Mouse (Mus musculus) midbrain, embryonic 11.5 days (tissue): ENCODE results near the gene Fam189a1. TPM values are rescaled to one million over a fixed set of nuclear protein-coding genes. Genes with fewer than 3 reads are reported as not detected.

ENCODE experiments used
- ATAC-seq: fragments of 200-750 bp; cut with Nextera tagmentation; 2 replicates; pipeline ENCODE4 v1.8.0; 2017; ENCODE audit warnings: moderate TSS enrichment, moderate library complexity; ENCODE audit not compliant: low FRiP score
- DNase-seq: peaks from one replicate; pipeline ENCODE4 v3.0.0; 2015; ENCODE audit warnings: low spot score; ENCODE audit errors: missing footprints
- H3K27ac ChIP-seq: fragments of 300-500 bp; sonication (generic); 2 replicates; pipeline ENCODE4 v1.5.1; 2014; ENCODE audit warnings: low read depth, low read length
- H3K27me3 ChIP-seq: fragments of 300-500 bp; sonication (generic); 2 replicates; pipeline ENCODE4 v1.6.1; 2014; ENCODE audit warnings: mild to moderate bottlenecking, low read length, moderate library complexity, mixed read lengths; ENCODE audit not compliant: control insufficient read depth, insufficient read depth
- H3K36me3 ChIP-seq: fragments of 300-500 bp; sonication (generic); 2 replicates; pipeline ENCODE4 v1.6.1; 2014; ENCODE audit warnings: mild to moderate bottlenecking, low read length, moderate library complexity, mixed read lengths; ENCODE audit not compliant: control insufficient read depth, insufficient read depth
- H3K4me1 ChIP-seq: fragments of 300-500 bp; sonication (generic); 2 replicates; pipeline ENCODE4 v1.6.1; 2014; ENCODE audit warnings: low read length; ENCODE audit not compliant: control insufficient read depth, insufficient read depth
- H3K4me2 ChIP-seq: fragments of 300-500 bp; sonication (generic); 2 replicates; pipeline ENCODE4 v1.6.1; 2014; ENCODE audit warnings: mild to moderate bottlenecking, moderate library complexity
- H3K4me3 ChIP-seq: fragments of 300-500 bp; sonication (generic); 2 replicates; pipeline ENCODE4 v1.5.1; 2014; ENCODE audit warnings: low read depth, low read length
- H3K9ac ChIP-seq: fragments of 300-500 bp; sonication (generic); 2 replicates; pipeline ENCODE4 v1.6.1; 2014; ENCODE audit warnings: low read length
- H3K9me3 ChIP-seq: fragments of 300-500 bp; sonication (generic); 2 replicates; pipeline ENCODE4 v1.6.1; 2016; ENCODE audit warnings: low read length; ENCODE audit not compliant: control insufficient read depth
- WGBS: fragments of 180-500 bp; shearing (Covaris S2); extraction: QIAGEN DNeasy Blood & Tissue Kit; methylation state at CpG from one replicate; pipeline ENCODE4 v1.1.7; 2014; 5-methylcytosine and 5-hydroxymethylcytosine counted together
- polyA plus RNA-seq: library from polyadenylated mRNA; unstranded; fragments of >200 nt; fragmentation: Nextera tagmentation; extraction: Ambion mirVana; gene quantifications from 2 replicates; pipeline ENCODE4 v1.2.1, GENCODE M21; 2014

Gene Fam189a1
- polyA plus RNA-seq, 1 experiment from 2014 or later, result 3.4 TPM

- DNase-seq (no peak), ATAC-seq (no peak)
- H3K27me3 ChIP-seq, result no peaks in the 10 kb centered on the region
- H3K27ac ChIP-seq, result no peak overlapping the region
- 90% methylated on average over 3 of the region's 3 CpGs for WGBS
- no peaks in the 10 kb centered on the region for H3K36me3 ChIP-seq
- H3K4me1 ChIP-seq, result no peaks in the 10 kb centered on the region
- no peak overlapping the region for H3K4me3 ChIP-seq
- H3K9ac ChIP-seq, result no peak overlapping the region
- no peak overlapping the region for H3K4me2 ChIP-seq
- no peaks in the 10 kb centered on the region for H3K9me3 ChIP-seq
Observed at GRCm38 (mm10) chr7:65115366-65115765, 41.0 kb downstream of the Fam189a1 start.

- no peaks in the 10 kb centered on the region for H3K27me3 ChIP-seq
- no peaks in the 10 kb centered on the region for H3K4me1 ChIP-seq
- no peaks in the 10 kb centered on the region for H3K9me3 ChIP-seq
- H3K27ac ChIP-seq, result no peak overlapping the region
- no peak overlapping the region for H3K4me3 ChIP-seq
- no peak for ATAC-seq
- no peak overlapping the region for H3K4me2 ChIP-seq
- no peak overlapping the region for H3K9ac ChIP-seq
- no peak for DNase-seq
- 93% methylated on average over 9 of the region's 9 CpGs for WGBS
- no peaks in the 10 kb centered on the region for H3K36me3 ChIP-seq
Observed at GRCm38 (mm10) chr7:65111664-65112063, 44.7 kb downstream of the Fam189a1 start.

- ATAC-seq (no peak), DNase-seq (no peak)
- H3K9ac ChIP-seq, result no peak overlapping the region
- WGBS, result 83% methylated on average over 3 of the region's 3 CpGs
- no peaks in the 10 kb centered on the region for H3K9me3 ChIP-seq
- H3K36me3 ChIP-seq, result no peaks in the 10 kb centered on the region
- H3K4me2 ChIP-seq, result no peak overlapping the region
- no peaks in the 10 kb centered on the region for H3K27me3 ChIP-seq
- H3K4me1 ChIP-seq, result no peaks in the 10 kb centered on the region
- H3K27ac ChIP-seq, result no peak overlapping the region
- H3K4me3 ChIP-seq, result no peak overlapping the region
Observed at GRCm38 (mm10) chr7:65105566-65105965, 50.8 kb downstream of the Fam189a1 start.

GRCm38 (mm10) chr7:65105097-65105467 lies 51.3 kb downstream of the Fam189a1 start:
- H3K4me2 ChIP-seq, result no peak overlapping the region
- no peaks in the 10 kb centered on the region for H3K27me3 ChIP-seq
- no peak for DNase-seq
- H3K36me3 ChIP-seq, result no peaks in the 10 kb centered on the region
- H3K4me3 ChIP-seq, result no peak overlapping the region
- no peak overlapping the region for H3K27ac ChIP-seq
- ATAC-seq, result no peak
- no peaks in the 10 kb centered on the region for H3K4me1 ChIP-seq
- H3K9ac ChIP-seq, result no peak overlapping the region
- H3K9me3 ChIP-seq, result no peaks in the 10 kb centered on the region
- WGBS, result 90% methylated on average over 4 of the region's 4 CpGs

GRCm38 (mm10) chr7:65104207-65105096 lies 51.9 kb downstream of the Fam189a1 start:
- H3K36me3 ChIP-seq, result no peaks in the 10 kb centered on the region
- WGBS, result 89% methylated on average over 17 of the region's 17 CpGs
- H3K4me3 ChIP-seq, result no peak overlapping the region
- H3K27me3 ChIP-seq, result no peaks in the 10 kb centered on the region
- DNase-seq (no peak), ATAC-seq (no peak)
- no peaks in the 10 kb centered on the region for H3K9me3 ChIP-seq
- no peak overlapping the region for H3K9ac ChIP-seq
- H3K27ac ChIP-seq, result no peak overlapping the region
- no peak overlapping the region for H3K4me2 ChIP-seq
- H3K4me1 ChIP-seq, result no peaks in the 10 kb centered on the region

- no peak overlapping the region for H3K4me3 ChIP-seq
- WGBS, result 91% methylated on average over 2 of the region's 2 CpGs
- no peaks in the 10 kb centered on the region for H3K4me1 ChIP-seq
- no peaks in the 10 kb centered on the region for H3K36me3 ChIP-seq
- H3K9me3 ChIP-seq, result no peaks in the 10 kb centered on the region
- H3K27me3 ChIP-seq, result no peaks in the 10 kb centered on the region
- no peak overlapping the region for H3K9ac ChIP-seq
- DNase-seq (no peak), ATAC-seq (no peak)
- H3K27ac ChIP-seq, result no peak overlapping the region
- H3K4me2 ChIP-seq, result no peak overlapping the region
Observed at GRCm38 (mm10) chr7:65101661-65102060, 54.7 kb downstream of the Fam189a1 start.

- no peak for DNase-seq
- WGBS, result 92% methylated on average over 14 of the region's 14 CpGs
- Histone ChIP-seq H3K4me3 (no peak overlapping the region), H3K27ac (no peak overlapping the region), H3K9ac (no peak overlapping the region), H3K4me1 (no peaks in the 10 kb centered on the region), H3K27me3 (no peaks in the 10 kb centered on the region), H3K4me2 (no peak overlapping the region), H3K9me3 (no peaks in the 10 kb centered on the region), H3K36me3 (no peaks in the 10 kb centered on the region)
- ATAC-seq, result no peak
Observed at GRCm38 (mm10) chr7:65097708-65098107, 58.7 kb downstream of the Fam189a1 start.

GRCm38 (mm10) chr7:65095631-65096107 lies 60.7 kb downstream of the Fam189a1 start:
- Histone ChIP-seq H3K27ac (no peak overlapping the region), H3K36me3 (no peaks in the 10 kb centered on the region), H3K4me3 (no peak overlapping the region), H3K4me2 (no peak overlapping the region), H3K27me3 (no peaks in the 10 kb centered on the region), H3K9me3 (no peaks in the 10 kb centered on the region), H3K9ac (no peak overlapping the region), H3K4me1 (no peaks in the 10 kb centered on the region)
- DNase-seq (no peak), ATAC-seq (no peak)
- WGBS, result 69% methylated on average over 5 of the region's 5 CpGs

DNA sequence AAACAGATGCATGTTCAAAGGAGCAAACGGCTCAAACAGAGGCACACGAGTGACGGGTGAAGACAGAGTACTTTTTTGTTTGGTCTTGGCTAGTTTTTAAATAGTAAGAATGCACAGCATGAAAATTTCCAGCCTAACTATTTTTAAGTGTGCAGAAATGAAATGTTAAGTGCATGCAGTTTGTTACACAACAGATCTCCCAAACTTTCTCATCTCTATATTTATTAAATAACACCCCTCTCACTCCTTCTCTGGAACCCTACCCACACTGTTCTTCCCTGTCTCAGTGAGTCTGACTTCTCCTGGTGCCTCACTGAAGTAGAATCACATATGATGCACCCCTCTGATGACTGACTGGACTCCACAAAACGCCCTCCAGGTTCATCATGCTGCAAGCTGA lies 63.1 kb downstream of the Fam189a1 start:
- H3K27me3 ChIP-seq, result no peaks in the 10 kb centered on the region
- DNase-seq, result no peak
- no peaks in the 10 kb centered on the region for H3K4me1 ChIP-seq
- H3K9me3 ChIP-seq, result no peaks in the 10 kb centered on the region
- H3K4me3 ChIP-seq, result no peak overlapping the region
- H3K4me2 ChIP-seq, result no peak overlapping the region
- no peak for ATAC-seq
- 84% methylated on average over 4 of the region's 4 CpGs for WGBS
- no peaks in the 10 kb centered on the region for H3K36me3 ChIP-seq
- H3K27ac ChIP-seq, result no peak overlapping the region
- H3K9ac ChIP-seq, result no peak overlapping the region
